Mouse (Mus musculus): ENCODE measurements around the gene Znfx1.
"Not testable (repeated sequence)": the region's sequence is repeated elsewhere in the genome, so short reads cannot be mapped to it uniquely, and the experiment has no call there.

Znfx1 gene

DNA sequence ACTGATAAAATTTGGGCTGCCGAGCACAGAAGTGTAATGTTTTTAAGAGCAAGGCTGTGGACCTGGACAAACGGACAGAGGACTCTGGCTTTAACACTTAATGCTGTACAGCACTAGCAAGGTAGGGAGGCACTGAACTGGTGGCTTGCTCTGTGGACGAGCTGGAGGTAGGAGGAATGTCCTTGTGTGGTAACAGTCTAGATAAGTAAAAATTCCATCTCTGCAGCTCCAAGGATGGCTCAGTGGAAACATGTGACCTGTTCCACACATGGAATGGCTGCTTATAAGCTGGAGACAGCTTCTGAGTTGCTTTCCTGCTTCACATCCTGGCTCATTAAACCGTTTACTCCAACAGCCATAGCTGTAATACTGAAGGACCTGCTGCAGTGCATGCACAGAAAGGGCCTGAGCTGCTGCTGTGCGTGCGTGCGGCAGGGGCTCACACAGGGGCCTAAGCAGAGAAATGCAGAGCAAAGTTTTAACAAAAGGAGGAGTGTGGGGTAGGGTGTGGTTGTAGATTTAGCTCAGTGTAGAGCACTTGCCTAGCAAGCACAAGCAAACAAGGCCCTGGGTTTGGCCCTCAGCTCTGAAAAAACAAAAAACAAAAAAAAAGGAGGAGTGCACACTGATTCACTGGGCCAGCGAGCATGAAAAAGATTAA lies 14.0 kb downstream of the Znfx1 start:
- DNase-seq, result no peak

DNA sequence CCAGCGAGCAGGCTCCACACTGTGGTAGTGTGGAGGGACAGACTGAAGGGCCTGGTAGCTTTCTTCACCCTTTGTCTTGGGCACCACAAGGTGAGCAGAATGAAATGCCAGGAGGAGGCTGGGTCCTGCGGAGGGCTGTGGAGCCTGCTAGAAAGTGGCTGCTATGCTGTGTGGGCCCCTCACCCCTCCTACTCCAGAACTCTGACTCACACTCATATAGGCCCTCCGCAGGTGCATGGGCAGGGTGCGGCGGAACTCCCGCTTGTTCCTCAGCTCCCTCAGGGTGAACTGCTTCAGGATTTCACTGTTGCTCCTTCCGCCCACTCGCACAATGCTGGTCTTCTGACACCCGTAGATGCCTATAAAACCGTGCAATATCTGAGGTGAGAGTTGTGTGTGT lies 14.6 kb downstream of the Znfx1 start:
- no peak for DNase-seq

DNA sequence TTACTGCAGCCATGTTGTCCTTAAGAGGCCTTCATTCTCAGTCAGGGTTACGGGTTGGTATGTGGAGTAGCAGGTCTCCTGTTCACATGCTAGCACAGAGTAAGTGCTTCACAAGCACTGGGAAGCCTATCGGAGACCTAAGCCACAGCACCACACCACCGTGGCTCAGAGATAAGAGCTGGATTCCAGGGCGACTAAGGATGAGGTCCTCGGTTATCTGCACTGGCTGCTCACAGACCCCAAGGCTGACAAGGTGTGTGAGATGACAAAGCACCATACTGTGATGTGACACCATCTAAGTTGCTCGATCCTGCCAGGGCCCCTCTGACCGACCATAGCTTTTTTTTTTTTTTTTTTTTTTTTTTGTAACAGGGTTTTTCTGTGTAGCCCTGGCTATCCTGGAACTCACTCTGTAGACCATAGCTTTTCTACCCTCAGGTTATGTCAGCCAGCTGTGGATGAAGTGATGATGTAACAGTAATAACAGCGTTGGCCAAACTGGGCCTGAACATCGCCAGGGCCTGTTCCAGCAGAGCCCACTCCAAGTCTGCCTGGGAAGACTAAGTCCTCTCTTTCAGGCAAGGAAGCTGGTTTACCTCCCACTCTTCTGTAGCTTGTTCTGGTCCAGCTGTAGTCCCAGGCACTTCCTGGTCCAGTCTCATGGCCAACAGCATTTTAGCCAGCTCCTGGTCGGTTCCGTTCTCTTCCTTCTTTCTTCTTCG lies 19.3 kb downstream of the Znfx1 start:
- no peak for DNase-seq

DNA sequence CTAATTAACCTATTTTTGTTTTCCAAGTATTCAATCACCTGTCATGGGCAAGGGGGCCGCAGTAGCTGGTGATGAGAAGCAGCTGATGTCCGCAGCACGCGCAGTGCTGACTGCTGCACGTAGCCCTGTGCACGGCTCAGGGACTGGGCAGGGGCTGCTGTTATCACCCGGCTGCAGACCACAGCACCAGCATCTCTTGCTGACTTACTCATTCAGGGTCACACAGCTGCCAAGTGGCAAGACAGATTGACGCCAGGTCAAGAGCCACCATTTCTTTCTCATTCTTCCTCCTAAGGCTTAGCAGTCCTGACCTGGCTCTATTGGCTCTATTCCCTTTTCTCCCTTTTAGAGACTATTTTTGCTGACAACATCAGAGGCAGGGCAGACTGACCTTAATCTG lies 23.4 kb downstream of the Znfx1 start:
- DNase-seq, result no peak

DNA sequence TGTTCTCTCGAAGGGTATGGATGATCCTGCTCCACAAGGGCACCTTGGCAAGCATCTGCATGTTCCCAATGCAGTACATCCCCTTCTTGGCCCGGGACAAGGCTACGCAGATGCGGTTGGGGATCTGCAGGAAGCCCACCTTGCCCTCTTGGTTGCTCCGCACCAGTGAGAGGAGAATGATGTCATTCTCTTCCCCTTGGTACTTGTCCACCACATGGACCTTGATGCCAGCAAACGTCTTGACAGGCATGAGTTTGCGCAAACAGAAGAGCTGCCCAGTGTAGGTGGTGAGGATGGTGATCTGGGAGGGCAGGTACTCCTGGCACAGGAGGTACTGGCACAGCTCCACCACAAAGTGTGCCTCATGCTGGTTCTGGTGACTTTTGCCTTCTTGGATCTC lies 24.1 kb downstream of the Znfx1 start:
- no peak for DNase-seq

DNA sequence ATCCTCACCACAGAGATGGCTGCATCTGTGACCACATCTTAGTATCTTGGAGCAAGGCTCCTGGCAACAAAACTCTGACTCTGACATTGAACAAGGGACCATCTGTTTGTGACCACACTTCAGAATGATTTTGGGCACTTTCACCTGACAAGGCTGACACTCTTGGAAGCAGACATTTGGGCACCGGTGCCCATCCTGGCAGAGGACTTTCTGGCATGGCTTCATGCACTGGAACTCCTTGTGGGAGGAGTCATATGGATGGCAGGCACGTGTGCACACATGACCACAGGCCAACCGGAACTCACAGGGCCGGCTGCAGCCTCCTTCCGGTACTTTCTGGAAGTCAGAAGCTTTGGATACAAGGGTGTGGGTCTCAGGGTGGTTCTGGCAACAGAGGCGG lies 24.5 kb downstream of the Znfx1 start:
- DNase-seq, result no peak

DNA sequence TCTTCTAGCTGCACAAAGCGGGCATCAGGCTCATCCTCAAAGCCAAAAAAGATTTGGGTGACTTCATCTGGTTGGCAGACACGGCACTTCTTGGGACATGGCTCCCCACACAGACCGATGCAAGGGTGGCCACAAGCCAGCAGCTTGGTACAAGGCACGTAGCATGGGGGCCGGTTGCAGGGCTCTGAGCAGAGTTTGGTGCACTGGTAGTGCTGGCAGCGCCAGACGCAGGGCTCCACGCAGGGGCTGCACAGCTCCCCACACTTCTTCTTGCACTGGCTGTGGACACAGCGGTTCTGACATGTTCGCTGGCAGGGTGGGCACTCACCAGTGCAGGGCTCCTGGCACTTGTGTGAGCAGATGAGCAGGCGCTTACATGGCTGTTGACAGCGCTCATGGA lies 25.1 kb downstream of the Znfx1 start:
- DNase-seq, result no peak

DNA sequence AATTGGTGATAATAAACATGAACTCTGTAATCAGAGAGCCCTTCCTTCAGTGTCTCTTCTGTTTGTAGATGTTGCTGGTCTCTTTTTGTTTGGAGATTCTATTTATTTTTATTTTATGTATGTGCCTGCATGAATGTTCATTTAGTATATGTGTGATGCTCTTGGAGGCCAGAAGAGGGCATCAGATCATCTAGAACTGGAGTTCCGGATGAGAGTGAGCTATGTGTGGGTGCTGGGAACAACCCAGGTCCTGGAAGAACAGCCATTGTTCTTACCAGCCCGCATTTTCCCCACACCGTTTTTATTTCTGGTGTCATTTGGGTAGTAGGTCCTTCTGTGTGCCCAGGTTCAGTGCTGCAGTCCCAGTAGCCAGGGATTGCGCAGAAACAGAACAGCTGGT lies 32.3 kb downstream of the Znfx1 start:
- DNase-seq, result no peak

DNA sequence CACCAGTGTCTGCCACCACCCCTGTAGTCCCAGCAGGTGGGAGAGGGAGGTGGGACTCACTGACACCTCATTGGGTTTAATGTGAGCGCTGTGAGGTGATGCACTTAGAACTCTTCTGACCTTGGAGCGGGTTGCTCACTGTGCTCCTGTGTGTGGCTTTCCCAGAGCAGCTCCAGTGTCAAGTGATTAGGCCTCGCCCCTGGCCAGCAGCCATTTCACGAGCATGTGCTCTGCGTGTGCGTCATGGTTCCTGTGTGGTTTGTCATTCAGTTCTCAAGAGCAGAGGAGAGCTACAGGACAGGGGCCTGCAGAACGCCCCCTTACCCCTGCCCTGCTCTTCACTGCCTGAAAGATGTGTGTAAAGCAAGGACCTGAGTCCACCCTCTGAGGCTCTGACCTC lies 34.3 kb downstream of the Znfx1 start:
- no peak for DNase-seq

DNA sequence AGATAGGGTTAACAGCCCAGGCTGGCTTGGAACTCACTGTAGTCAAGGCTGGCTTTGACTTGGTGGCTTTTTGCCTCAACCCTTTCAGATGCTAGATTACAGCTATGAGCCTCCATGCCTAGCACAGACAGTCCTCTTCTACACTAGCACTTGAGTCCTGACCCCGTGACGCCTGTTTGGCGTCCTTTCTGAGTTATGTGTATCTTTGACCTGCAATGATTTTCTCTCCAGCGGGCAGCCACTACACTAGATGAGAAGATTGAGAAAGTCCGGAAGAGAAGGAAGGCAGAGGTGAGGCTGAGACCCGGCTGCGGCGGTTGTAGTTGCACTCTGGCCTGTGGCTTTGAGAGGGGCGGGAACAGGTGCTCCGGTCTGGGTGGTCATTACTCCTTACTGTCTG lies 43.4 kb downstream of the Znfx1 start:
- DNase-seq, result no peak

DNA sequence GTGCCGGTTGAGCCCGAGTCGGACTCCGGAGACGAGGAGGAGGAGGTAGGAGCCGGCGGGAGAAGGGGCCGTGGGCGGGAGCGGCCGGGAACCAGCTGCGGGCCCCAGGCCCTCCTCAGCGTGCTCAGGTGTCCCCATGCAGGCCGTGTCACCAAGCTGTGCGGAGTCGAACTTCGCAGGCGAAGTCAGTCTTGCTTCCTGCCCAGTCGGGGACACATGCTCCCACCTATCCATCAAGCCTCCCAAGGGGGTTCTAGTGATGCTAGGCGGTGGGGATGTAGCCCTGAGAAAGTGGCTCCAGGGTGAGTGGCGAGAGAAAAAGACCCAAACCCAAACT lies 47.5 kb downstream of the Znfx1 start:
- DNase-seq, result no peak

DNA sequence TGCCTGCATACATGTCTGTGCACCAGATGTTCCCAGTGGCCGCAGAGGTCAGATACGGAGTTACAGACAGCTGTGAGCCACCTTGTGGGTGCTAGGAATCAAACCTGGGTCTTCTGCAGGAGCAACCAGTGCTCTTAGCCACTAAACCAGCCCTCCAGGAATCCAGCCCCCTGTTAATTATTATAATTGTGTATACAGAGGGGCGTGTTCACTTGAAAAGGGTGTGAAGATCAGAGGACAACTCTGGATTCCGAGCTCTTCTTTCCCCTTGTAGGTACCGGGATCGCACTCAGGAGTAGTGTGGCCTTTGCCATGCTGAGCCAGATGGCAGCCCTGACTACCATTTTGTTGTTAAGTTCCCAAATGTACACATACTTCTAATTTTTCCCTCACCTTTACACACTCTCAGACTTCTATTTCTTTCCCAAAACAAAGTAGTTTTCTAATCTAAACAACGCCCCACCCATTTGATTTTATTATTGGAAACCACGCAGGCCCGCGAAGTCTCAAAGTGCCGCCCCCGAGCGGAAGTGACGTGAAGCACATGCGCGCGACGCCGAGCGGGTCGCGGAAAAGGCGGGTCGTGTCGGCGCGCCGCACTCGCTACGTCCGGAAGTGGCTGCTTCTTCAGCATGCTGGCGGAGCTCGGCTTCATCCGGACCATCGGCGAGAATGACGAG lies 48.0 kb downstream of the Znfx1 start, which contains the start of gene Ddx27:
Gene Ddx27, plus strand, starts transcription at position 492 of the 680 bp plus-strand sequence.
- peak; percentile 94 for DNase-seq

DNA sequence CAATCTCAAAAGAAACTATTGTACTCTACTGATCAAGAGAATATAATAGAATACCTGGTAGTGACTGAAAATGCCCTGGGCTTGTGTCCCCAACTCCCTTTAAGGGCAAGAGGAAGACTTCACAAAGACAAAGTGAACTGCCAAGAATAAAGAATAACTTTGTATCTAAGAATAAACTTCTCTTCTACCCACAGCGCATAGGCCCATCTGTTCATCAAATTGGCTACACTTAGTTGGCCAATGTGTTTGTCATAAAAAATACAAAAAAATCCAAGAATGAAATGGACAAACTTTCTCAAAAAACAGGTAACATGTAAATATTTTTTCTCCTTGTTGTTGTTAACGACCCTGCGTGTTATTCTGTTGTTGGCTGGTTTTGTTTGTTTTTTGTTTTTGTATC lies 52.3 kb downstream of the Znfx1 start:
- no peak for DNase-seq

DNA sequence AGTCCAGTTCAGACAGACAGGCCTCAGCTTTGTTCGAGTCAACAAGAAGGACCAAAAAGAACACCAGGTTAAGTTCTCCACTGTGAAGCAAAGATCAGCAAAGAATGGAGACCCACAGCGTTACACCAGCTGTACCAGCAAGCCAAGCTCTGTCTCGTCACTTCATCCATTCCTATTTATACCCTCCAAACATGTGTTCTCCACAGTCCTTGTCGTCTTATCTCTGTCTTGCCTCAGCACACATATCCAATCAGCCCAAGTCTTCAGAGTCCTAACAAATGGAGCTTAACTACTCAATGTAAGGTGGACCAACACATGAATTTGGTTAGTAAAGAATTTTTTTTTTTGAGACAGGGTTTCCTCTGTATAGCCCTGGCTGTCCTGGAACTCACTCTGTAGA lies 53.3 kb downstream of the Znfx1 start:
- DNase-seq, result no peak

DNA sequence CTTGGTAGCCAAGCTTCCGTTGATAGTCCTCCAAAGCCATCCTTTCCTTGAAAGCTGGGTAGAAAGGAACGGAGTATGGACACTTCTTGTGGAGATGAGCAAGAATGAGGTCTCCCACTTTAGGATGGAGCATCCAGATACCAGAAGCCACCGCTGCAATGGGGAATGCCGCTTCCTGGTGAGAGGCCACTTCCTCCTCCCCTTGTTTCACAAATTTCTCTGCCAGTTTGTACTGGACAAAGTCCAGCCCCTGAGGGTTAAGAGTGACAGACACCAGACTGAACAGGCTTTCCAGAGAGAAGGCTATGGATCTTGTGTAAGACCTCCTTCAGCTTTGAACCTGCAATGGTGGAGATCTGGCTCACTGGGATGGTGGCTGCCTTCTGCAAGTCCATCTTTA lies 55.2 kb downstream of the Znfx1 start:
- DNase-seq, result not testable (repeated sequence)

DNA sequence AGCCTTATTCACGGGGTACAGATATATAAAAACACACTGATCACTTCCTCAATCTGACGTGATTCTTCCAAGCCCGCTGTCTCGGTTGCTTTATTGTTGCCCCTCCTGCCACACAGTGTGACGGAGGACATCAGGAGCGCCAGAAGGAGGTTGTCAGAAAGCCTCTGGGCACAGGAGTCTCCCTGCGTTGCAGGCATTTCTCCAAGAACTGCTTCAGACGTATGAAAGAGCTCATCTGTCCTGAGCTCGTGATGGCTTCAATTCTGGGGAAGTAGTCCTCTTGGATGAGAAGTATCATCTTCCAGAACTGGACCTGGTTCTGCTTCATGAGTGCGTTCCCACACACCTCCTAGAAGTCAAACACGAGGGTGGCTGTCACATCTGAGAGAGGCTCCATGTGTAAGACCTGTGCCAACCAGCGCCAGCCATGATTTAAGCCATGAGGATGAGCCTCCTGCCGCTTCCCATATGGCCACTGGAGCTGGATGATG lies 55.8 kb downstream of the Znfx1 start:
- peak; percentile 28 for DNase-seq

DNA sequence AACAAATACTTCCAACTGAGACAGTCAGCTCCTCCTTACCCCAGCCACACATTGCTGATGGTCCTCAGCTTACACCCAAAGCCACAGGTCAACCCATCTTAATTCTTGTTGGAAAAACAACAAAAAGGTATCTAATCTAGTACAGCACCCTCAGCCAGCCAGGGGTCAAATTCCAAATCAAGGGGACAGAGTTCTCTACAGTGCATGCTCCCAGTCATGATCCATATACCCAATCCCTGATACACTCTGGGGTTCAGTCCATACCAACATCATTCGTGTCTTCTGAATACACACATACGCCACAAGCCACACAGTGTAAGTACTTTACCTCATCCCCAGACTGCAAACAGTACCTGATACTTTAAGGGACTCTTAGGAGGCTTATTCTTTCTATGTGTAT lies 56.5 kb downstream of the Znfx1 start:
- DNase-seq, result no peak

DNA sequence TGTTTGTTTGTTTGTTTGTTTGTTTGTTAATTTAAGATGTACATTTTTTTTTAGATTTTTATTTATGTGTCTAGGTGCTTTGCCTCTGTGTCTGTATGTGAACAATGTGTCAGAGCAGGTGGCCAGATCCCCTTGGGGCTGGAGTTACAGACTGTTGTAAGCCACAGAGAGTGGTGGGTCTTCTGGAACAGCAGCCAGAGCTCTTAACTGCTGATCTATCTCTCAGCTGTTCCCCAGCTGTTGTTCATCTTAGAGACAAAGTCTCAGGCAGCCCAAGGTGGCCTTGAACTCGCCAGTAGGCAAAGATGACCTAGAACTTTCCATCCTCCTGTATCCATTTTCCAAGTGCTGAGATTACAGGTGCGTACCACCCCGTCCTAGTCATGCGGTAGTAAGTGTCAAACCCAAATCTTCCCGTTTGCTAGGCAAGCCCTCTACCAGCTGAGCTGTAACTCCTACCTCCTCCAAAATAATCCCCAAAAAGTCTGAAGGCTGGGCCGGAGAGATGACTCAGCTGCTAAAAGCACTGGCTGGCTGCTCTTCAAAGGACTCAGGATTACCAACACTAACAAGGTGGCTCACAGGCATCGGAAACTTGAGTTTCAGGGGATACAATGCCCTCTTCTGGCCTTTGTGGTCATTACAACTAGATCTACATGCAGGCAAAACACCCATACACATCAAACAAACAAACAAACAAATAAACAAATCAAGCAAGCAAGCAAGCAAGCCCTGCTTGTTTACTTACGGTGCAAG lies 58.5 kb downstream of the Znfx1 start:
- peak; percentile 83 for DNase-seq

DNA sequence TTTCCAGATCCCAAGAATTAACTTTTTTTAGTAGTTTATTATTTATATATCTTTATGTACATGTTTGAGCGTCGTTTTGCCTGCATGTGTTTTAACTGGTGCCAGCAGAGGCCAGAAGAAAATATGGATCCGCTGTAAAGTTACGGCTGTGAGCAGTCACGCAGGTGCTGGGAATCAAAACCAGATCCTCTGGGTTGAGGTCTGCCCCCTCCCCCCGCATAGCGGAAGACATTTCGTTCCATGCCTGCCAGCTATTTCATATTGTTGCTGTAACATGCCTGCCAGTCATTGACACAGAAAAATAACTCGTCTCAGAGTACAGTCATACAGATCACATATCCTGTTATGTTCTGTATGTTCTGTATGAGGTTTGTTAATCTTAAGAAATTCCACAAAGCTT lies 61.3 kb downstream of the Znfx1 start:
- DNase-seq, result no peak

DNA sequence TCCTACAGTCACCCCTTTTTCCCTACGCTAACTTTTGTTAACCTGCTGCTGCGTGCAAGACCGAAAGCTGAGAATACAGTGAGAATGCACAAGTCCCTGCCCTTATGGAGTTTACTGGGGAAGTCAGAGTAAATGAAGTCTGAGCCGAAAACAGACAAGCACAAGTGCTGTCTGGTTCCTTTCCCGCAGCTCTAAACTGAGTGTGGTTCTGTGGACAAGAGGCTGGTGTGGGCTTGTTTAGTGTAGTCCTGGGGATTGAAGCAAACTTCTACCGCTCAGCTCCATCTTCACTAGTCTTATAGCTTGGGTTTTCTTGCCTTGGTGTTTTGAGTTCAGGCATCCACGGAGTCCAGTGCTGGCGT lies 66.3 kb downstream of the Znfx1 start:
- DNase-seq, result no peak

DNA sequence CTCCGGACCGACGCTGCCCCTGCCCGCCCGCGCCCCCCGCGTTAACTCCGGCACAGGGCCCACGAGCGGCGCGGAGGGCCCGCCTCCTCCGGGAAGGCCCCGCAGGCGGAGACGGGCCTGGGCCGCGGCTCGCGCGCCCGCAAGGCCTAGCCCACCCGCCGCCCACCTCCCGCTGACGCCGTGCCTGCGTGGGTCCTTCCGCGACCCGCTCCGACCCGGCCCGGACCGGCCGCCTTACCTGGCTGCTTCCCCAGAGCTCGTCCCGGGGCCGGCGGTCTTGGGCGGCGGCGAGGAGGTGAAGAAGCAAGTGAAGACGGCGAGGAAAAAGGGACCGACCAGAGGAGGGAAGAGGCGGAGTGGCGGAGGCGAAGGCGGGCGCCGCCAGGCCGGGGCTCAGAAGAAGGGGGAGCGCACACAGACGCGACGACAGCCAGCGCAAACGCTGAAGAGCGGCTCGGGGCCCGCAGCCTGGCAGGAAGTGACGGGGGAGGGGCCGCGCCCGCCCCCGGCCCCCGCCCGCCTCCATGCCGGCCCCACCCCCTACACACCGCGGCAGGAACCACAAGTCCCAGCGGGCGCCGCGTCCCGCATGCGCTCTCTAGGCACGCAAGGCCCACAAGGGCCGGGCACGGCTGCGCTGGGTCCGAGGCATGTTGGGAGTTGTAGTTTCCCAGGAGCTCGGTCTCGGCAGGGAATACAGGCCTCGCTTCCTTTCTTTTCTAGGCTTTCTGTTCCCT lies 66.9 kb downstream of the Znfx1 start, which contains the start of gene Stau1:
Gene Stau1, minus strand, starts transcription at position 504 of the 737 bp plus-strand sequence.
- DNase-seq, result peak; percentile 97

DNA sequence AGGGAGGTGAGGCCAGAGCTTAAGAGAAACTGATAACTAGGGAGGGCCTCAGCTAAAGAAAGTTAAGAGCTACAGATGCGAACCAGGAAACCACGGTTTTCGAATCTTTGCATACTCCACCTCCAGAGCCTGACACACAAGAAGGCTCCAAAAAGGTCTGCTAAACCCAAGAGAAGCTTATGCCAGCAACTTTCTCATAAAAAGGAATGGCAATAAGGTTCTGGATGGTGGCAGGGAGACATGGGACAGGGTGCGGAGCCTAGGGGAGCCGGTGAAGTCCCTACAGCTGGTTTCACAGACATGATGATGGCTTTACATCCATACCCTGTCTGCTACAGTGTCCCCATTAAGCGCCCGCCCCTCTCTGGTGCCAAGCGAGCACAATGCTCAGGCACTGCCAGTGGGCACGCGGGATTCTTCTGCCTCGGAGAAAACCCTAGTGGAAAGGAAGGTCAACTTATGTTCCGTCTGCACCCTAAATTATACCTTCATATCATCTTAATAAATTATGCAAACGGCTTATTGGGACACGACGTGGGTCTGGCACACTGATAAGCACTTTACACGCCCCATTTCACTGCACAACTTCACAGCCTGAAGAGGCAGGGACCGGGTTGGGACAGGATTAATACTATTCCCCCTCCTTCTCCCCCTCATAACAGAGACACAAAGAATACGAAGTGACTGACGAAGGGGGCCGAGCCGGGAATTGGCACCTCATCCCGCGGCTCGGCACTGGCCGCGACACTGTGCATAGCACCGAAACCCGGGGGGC lies 67.6 kb downstream of the Znfx1 start:
- no peak for DNase-seq

All from right cerebral cortex, adult 18-20 months (tissue).